Mouse (Mus musculus): ENCODE data around the gene Acat1.

Gene Acat1

GRCm38 (mm10) chr9:53609968-53610781 lies at the start of gene Acat1:
Gene Acat1, minus strand, starts transcription at chr9:53610382.
- peak; percentile 88 for DNase-seq (ENCODE audit: low spot score)

GRCm38 (mm10) chr9:53634796-53635195 lies 24.6 kb upstream of the Acat1 start:
- DNase-seq (ENCODE audit: low spot score) = no peak

GRCm38 (mm10) chr9:53615246-53615645 lies 5.1 kb upstream of the Acat1 start:
- no peak for DNase-seq (ENCODE audit: low spot score)

GRCm38 (mm10) chr9:53614286-53614685 lies 4.1 kb upstream of the Acat1 start:
- no peak for DNase-seq (ENCODE audit: low spot score)

- DNase-seq (ENCODE audit: low spot score) = no peak
Observed at GRCm38 (mm10) chr9:53609306-53609967, 745 bp downstream of the Acat1 start.

- DNase-seq (ENCODE audit: low spot score) = no peak
Observed at GRCm38 (mm10) chr9:53607816-53608215, 2.4 kb downstream of the Acat1 start.

GRCm38 (mm10) chr9:53607192-53607591 lies 3.0 kb downstream of the Acat1 start:
- DNase-seq (ENCODE audit: low spot score) = no peak

GRCm38 (mm10) chr9:53604954-53605353 lies 5.2 kb downstream of the Acat1 start:
- DNase-seq (ENCODE audit: low spot score) = no peak

- no peak for DNase-seq (ENCODE audit: low spot score)
Observed at GRCm38 (mm10) chr9:53603849-53604248, 6.3 kb downstream of the Acat1 start.

- DNase-seq (ENCODE audit: low spot score) = peak; percentile 37
Observed at GRCm38 (mm10) chr9:53603384-53603783, 6.8 kb downstream of the Acat1 start.

- no peak for DNase-seq (ENCODE audit: low spot score)
Observed at GRCm38 (mm10) chr9:53601541-53601940, 8.6 kb downstream of the Acat1 start.

- DNase-seq (ENCODE audit: low spot score) = no peak
Observed at GRCm38 (mm10) chr9:53598631-53599030, 11.6 kb downstream of the Acat1 start.

GRCm38 (mm10) chr9:53596971-53597600 lies 13.1 kb downstream of the Acat1 start:
- DNase-seq (ENCODE audit: low spot score) = no peak

GRCm38 (mm10) chr9:53594764-53595163 lies 15.4 kb downstream of the Acat1 start:
- DNase-seq (ENCODE audit: low spot score) = peak; percentile 69

- no peak for DNase-seq (ENCODE audit: low spot score)
Observed at GRCm38 (mm10) chr9:53581870-53582269, 28.3 kb downstream of the Acat1 start.

GRCm38 (mm10) chr9:53575721-53576120 lies 34.5 kb downstream of the Acat1 start:
- no peak for DNase-seq (ENCODE audit: low spot score)

GRCm38 (mm10) chr9:53572516-53573307 lies 37.5 kb downstream of the Acat1 start:
- no peak for DNase-seq (ENCODE audit: low spot score)

- no peak for DNase-seq (ENCODE audit: low spot score)
Observed at GRCm38 (mm10) chr9:53570662-53571061, 39.5 kb downstream of the Acat1 start.

GRCm38 (mm10) chr9:53537336-53537965 lies 72.7 kb downstream of the Acat1 start:
- no peak for DNase-seq (ENCODE audit: low spot score)

GRCm38 (mm10) chr9:53536558-53537320 lies 73.4 kb downstream of the Acat1 start, which contains the start of the genes Atm and Npat:
Gene Atm, minus strand, starts transcription at chr9:53536740.
Gene Npat, plus strand, starts transcription at chr9:53537047.
- DNase-seq (ENCODE audit: low spot score) = peak; percentile 100

Measured in T-cell, adult 2 months (primary cell).